Mouse (Mus musculus) Patski (cell line): Measurements from ENCODE around the gene Mfrp. TPM values are rescaled to one million over a fixed set of nuclear protein-coding genes. Genes with fewer than 3 reads are reported as not detected.

ENCODE experiments used
- ATAC-seq: fragments of 100-300 bp; one replicate; pipeline ENCODE4 v1.8.0; 2021
- CTCF ChIA-PET: fragments of 350-600 bp; sonication (Branson Sonifier 250); formaldehyde crosslinking; loops from one replicate; lab custom pipeline; 2022; ENCODE audit warnings: inconsistent platforms; lab: Charles Lee
- POLR2A ChIA-PET: fragments of 350-600 bp; sonication (Branson Sonifier 250); formaldehyde crosslinking; loops from one replicate; lab custom pipeline; 2022; ENCODE audit warnings: antibody characterized with exemption, inconsistent platforms; lab: Charles Lee
- DNase-seq: peaks from one replicate; pipeline ENCODE4 v3.0.0-alpha.2; 2011; ENCODE audit warnings: low read depth, low spot score
- H3K27me3 ChIP-seq: fragments of 371-371 bp; one replicate; pipeline ENCODE4 v1.5.1; 2021
- CTCF ChIP-seq: fragments of 100-300 bp; IDR thresholded peaks from one replicate; pipeline ENCODE4 v1.5.1; 2021
- in situ Hi-C: fragments of 300-500 bp; cut with MboI; formaldehyde crosslinking; loops from 3 replicates; pipeline ENCODE4 v1.11.1; 2018; ENCODE audit warnings: low pct_unique_long_range_greater_than_20kb, mixed read lengths
- polyA plus RNA-seq: library from polyadenylated mRNA; unstranded; gene quantifications from one replicate; pipeline ENCODE4 v1.2.3, GENCODE M21; 2021

Mfrp gene
- polyA plus RNA-seq, 1 experiment from 2014 or later, result 0.12 TPM

DNA sequence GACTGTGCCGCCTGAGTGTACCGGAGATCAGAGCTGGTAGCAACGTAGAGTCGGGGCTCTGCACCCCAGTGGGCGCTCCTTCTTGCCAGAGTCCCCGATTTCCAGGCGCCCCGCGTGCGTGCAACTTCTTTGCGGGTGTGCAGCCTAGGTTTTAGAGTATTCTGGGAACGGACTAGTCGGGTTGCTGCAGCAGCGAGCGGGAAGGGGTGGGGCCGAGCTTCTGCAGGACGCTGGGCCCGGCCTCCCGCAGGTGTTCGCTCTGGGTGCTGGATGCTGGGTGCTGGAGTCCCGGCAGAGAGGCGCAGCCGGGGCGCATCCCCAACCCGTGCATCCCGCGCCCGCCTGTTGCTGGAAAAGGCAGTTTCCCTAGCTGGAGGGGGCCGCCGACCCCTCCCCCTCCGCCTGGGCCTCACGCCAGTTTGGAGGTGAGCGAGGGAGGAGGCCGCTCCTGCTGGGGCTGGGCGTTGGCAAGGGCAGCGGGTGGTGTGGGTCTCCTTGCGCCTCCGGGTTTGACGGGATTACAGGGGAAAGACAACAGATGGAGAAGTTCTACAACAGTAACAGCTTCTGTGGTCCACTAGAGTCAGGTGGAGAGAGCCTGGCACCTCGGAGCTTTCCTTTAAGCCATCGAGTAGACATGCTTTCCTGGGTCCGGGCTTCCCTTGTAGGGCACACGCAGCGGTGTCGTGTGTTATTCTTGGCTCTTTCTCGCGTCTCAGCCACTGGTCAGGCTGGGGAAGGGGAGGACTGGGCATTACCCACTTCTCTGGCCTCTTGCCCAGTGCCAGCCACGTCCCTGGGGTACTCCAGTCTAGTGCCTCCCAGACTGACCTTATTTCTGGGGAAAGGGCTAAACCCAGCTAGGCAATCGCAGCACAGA is 33.6 kb downstream of the Mfrp start:
- no peak for DNase-seq
- no peak for TF ChIP-seq CTCF
- no peaks in the 10 kb centered on the region for H3K27me3 ChIP-seq
- ATAC-seq, result peak; percentile 28
- CTCF ChIA-PET, result interaction anchor here (0.6 to 1.1 kb wide), 4 partner anchors 9 to 99 kb away, joined by 3 to 4 read pairs (median 3); no protein-coding TSS in a partner anchor
- POLR2A ChIA-PET, result interaction anchor here (0.6 to 1.4 kb wide), 3 partner anchors 10 to 99 kb away, joined by 3 to 6 read pairs (median 4); partner anchors contain the start of gene Cbl
- in situ Hi-C loops, result no loop called here

DNA sequence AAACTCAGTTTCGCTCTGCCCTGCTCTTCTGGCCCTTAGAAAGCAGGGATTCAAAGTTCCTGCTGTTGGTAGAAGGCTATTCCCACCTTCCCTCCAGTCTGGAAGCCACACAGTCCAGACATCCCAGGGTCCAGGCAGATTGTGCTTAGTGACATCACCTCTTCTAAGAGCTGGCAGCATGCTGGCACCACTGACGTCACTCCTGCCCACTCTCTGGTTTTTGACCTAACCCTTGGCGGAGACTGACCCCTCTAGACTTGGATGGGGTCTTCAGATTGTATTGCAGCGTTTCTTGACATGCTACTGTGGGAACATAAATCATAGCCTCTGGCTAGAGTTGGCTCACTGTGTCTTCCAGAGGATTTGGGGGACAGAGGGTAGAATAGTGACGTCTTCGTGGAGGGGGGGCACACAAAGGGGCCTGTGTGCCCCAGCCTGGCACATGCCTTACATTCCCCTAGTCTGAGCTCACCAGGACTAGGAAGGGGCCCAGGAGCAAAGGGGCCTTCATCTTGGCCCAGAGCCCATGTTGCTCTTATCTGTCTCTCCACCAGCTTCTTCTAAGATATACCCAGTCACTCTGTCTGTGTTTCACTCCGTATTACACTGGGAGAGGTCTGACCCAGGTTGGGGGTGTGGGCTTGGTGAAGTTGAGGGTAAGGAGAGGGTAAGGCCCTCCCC is 34.3 kb downstream of the Mfrp start:
- DNase-seq (no peak), ATAC-seq (peak; percentile 49)
- ChIA-PET CTCF (interaction anchor here (0.7 to 1.4 kb wide), 4 partner anchors 9 to 99 kb away, joined by 3 to 5 read pairs (median 4); no protein-coding TSS in a partner anchor), POLR2A (interaction anchor here (0.7 to 1.4 kb wide), 2 partner anchors 89 to 98 kb away, joined by 3 to 6 read pairs; partner anchors contain the start of gene Cbl)
- in situ Hi-C loops, result no loop called here
- TF ChIP-seq CTCF, result no peak
- no peaks in the 10 kb centered on the region for H3K27me3 ChIP-seq

DNA sequence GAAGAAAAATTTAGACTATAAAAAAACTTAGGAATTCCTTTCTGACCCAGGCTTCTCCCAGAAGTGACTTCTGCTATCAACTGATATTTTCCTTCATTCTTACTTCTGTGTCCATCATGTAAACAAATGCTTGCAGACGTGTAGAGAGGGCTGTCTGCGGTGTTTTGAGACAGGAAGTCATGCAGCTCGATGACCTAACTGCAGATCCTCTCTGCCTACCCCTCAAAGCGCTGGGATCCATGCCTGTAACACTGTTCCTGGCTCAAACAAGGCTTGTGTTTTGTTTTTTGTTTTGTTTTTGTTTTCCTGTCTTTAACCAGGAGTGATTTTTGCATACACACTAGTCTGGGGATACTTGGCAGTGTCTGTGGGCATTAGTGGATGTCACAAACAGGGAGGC is 36.3 kb downstream of the Mfrp start:
- TF ChIP-seq CTCF, result no peak
- ATAC-seq (no peak), DNase-seq (no peak)
- no peaks in the 10 kb centered on the region for H3K27me3 ChIP-seq
- in situ Hi-C loops, result no loop called here
- CTCF ChIA-PET, result interaction anchor here (1.4 kb wide), 1 partner anchor 12 kb away, joined by 5 read pairs; no protein-coding TSS in a partner anchor
- POLR2A ChIA-PET, result no interaction called here

GRCm38 (mm10) chr9:44141951-44142350 is 40.4 kb downstream of the Mfrp start:
- DNase-seq, result no peak
- TF ChIP-seq CTCF, result no peak
- in situ Hi-C loops, result no loop called here
- no peaks in the 10 kb centered on the region for H3K27me3 ChIP-seq
- ChIA-PET CTCF (interaction anchor here (1.4 to 1.5 kb wide), 3 partner anchors 16 to 92 kb away, joined by 3 to 4 read pairs (median 4); partner anchors contain the start of gene Cbl), POLR2A (no interaction called here)
- no peak for ATAC-seq

DNA sequence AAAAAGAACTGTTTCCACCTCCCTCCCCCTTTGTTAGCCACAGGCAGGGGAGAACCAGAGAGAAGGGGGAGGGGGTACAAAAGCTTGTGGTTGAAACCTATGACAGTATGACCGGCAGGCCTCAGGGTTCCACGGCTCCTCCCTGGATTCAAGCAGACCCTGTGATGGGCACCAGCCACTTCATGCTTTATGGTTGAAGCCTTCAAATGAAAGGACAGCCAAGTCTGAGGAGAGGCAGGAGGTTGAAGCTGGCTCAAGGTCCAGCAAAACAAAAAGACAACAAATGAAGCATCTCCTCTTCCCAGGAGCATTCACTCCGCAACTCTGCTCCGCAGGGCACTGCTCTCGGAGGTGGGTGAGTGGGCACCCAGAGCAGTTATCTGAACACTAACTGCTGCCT is 41.9 kb downstream of the Mfrp start:
- TF ChIP-seq CTCF, result no peak
- ATAC-seq, result no peak
- in situ Hi-C loops, result no loop called here
- DNase-seq, result no peak
- H3K27me3 ChIP-seq, result no peaks in the 10 kb centered on the region
- CTCF ChIA-PET, result no interaction called here
- POLR2A ChIA-PET, result interaction anchor here (1.7 kb wide), 1 partner anchor 10 kb away, joined by 4 read pairs; no protein-coding TSS in a partner anchor

- no peaks in the 10 kb centered on the region for H3K27me3 ChIP-seq
- CTCF ChIA-PET, result no interaction called here
- no peak for DNase-seq
- no peak for ATAC-seq
- in situ Hi-C loops, result no loop called here
- no peak for TF ChIP-seq CTCF
- POLR2A ChIA-PET, result interaction anchor here (1.7 kb wide), 1 partner anchor 9 kb away, joined by 4 read pairs; no protein-coding TSS in a partner anchor
Observed at GRCm38 (mm10) chr9:44144023-44144717, 42.6 kb downstream of the Mfrp start.

- no peak for ATAC-seq
- in situ Hi-C loops, result no loop called here
- no peaks in the 10 kb centered on the region for H3K27me3 ChIP-seq
- TF ChIP-seq CTCF, result no peak
- DNase-seq, result no peak
- CTCF ChIA-PET, result no interaction called here
- POLR2A ChIA-PET, result no interaction called here
Observed at GRCm38 (mm10) chr9:44144718-44145060, 43.2 kb downstream of the Mfrp start.

- ChIA-PET CTCF (interaction anchor here (1.6 to 1.8 kb wide), 3 partner anchors 9 to 28 kb away, joined by 4 to 5 read pairs (median 5); no protein-coding TSS in a partner anchor), POLR2A (interaction anchor here (0.7 kb wide), 1 partner anchor 172 kb away, joined by 4 read pairs; no protein-coding TSS in a partner anchor)
- TF ChIP-seq CTCF, result peak; percentile 48
- in situ Hi-C loops, result no loop called here
- no peak for DNase-seq
- no peaks in the 10 kb centered on the region for H3K27me3 ChIP-seq
- no peak for ATAC-seq
Observed at GRCm38 (mm10) chr9:44147290-44147689, 45.8 kb downstream of the Mfrp start.

Other genes starting within 250 kb of the Mfrp start
- not detected for gene Thy1, start 58.3 kb upstream of the Mfrp start, polyA plus RNA-seq
- 1.7 TPM for gene Usp2, start 34.7 kb upstream of the Mfrp start, polyA plus RNA-seq
- 0.15 TPM for gene C1qtnf5, start 5.5 kb downstream of the Mfrp start, polyA plus RNA-seq
- 0.08 TPM for gene Gm49380, start 11.8 kb downstream of the Mfrp start, polyA plus RNA-seq
- gene Rnf26, start 11.8 kb downstream of the Mfrp start, polyA plus RNA-seq, result 38.4 TPM
- gene Mcam, start 32.7 kb downstream of the Mfrp start, polyA plus RNA-seq, result 72.8 TPM
- 20.2 TPM for gene Cbl, start 132.3 kb downstream of the Mfrp start, polyA plus RNA-seq
- gene Ccdc153, start 138.9 kb downstream of the Mfrp start, polyA plus RNA-seq, result not detected
- gene Pdzd3, start 149.7 kb downstream of the Mfrp start, polyA plus RNA-seq, result 0.03 TPM
- 1.3 TPM for gene Nlrx1, start 166.9 kb downstream of the Mfrp start, polyA plus RNA-seq
- gene Abcg4, start 186.9 kb downstream of the Mfrp start, polyA plus RNA-seq, result 0.04 TPM
- 18.1 TPM for gene Hinfp, start 203.9 kb downstream of the Mfrp start, polyA plus RNA-seq
- gene C2cd2l, start 218.6 kb downstream of the Mfrp start, polyA plus RNA-seq, result 29.5 TPM
- gene Dpagt1, start 224.3 kb downstream of the Mfrp start, polyA plus RNA-seq, result 37.0 TPM
- gene H2afx, start 233.0 kb downstream of the Mfrp start, polyA plus RNA-seq, result 80.2 TPM
- gene Hmbs, start 242.5 kb downstream of the Mfrp start, polyA plus RNA-seq, result 46.8 TPM